Mouse (Mus musculus) ES-E14 (cell line): ENCODE data around the gene Best3.

Experiments used
- ZC3H11A ChIP-seq: IDR thresholded peaks from 2 replicates; pipeline ENCODE4 v1.6.1; 2012; ENCODE audit warnings: low read depth, mild to moderate bottlenecking, inconsistent platforms, low read length, borderline replicate concordance
- ZNF384 ChIP-seq: IDR thresholded peaks from 2 replicates; pipeline ENCODE4 v1.6.1; 2012; ENCODE audit warnings: low read depth, low read length, inconsistent platforms

- TF ChIP-seq ZC3H11A (no peak), ZNF384 (no peak)
These were observed 28.5 kb downstream of the Best3 start for GRCm38 (mm10) chr10:117014565-117014964.
